Comparison of ENCODE assay signal across 22 mouse cellular contexts in the genomic region with DNA sequence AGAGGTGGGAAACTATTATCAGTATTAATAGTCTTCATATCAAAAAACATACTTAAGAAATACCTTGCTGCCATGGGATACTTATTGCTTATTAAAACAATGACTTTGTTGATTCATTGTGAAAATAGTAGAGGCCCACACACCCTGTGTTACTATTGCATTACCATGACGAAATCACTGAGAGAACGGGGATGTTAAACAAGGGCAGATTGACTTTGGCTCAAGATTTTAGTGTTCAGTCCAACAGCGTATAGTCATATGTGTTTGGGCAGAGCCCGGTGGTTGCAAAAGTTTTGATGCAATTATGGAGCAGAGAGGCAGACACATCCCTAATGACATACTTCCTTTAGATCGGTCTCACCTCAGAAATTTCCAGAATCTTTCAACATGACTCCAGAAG.
DNase-seq lines count a peak whose midpoint lies in the region; ATAC-seq and TF ChIP-seq lines count a peak whose summit lies in the region.
"Had no signal": no experiment of that assay in that cellular context is flagged by ENCODE, and none has a peak within 500 bp of the region (broad histone marks: within the 10 kb centered on the region; RNA-seq: fewer than 3 reads in every experiment).

No protein-coding gene starts in this region.

- H3K4me1 ChIP-seq in lung, postnatal 0 days (ENCODE audit: insufficient read depth, low read depth, low read length) = no peaks in the 10 kb centered on the region
- H3K4me1 ChIP-seq: forebrain, embryonic 12.5 days; forebrain, embryonic 15.5 days; hindbrain, embryonic 13.5 days; intestine, embryonic 15.5 days had no signal

- no peaks in the 10 kb centered on the region for H3K27me3 ChIP-seq in lung, postnatal 0 days (replicated peaks; ENCODE audit: insufficient read depth, low read length)
- H3K27me3 ChIP-seq: CH12.LX; forebrain, embryonic 12.5 days; forebrain, embryonic 15.5 days; hindbrain, embryonic 13.5 days; intestine, embryonic 15.5 days had no signal

- no peak overlapping the region for H3K9ac ChIP-seq in lung, postnatal 0 days (replicated peaks; ENCODE audit: low read depth)
- H3K9ac ChIP-seq: forebrain, embryonic 12.5 days; forebrain, embryonic 15.5 days; hindbrain, embryonic 13.5 days; intestine, embryonic 15.5 days had no signal

- no peak overlapping the region for H3K27ac ChIP-seq in lung, postnatal 0 days (ENCODE audit: low read length)
- H3K27ac ChIP-seq: forebrain, embryonic 12.5 days; forebrain, embryonic 15.5 days; hindbrain, embryonic 13.5 days; intestine, embryonic 15.5 days had no signal

- 64% methylated on average over 5 of the region's 5 CpGs for WGBS in lung, postnatal 0 days

- no peak overlapping the region for H3K4me2 ChIP-seq in lung, postnatal 0 days (replicated peaks; ENCODE audit: low read depth, low read length)
- H3K4me2 ChIP-seq: forebrain, embryonic 12.5 days; forebrain, embryonic 15.5 days; heart, embryonic 11.5 days; hindbrain, embryonic 13.5 days; intestine, embryonic 15.5 days had no signal

- no peak overlapping the region for H3K4me3 ChIP-seq in lung, postnatal 0 days (ENCODE audit: low read depth, low read length)
- H3K4me3 ChIP-seq: forebrain, embryonic 12.5 days; forebrain, embryonic 15.5 days; hindbrain, embryonic 13.5 days; intestine, embryonic 15.5 days had no signal

- TF ChIP-seq CTCF in lung, postnatal 0 days (IDR thresholded peaks at IDR 0.05) = no peak

- H3K9me3 ChIP-seq in lung, postnatal 0 days (ENCODE audit: low read length) = no peaks in the 10 kb centered on the region
- H3K9me3 ChIP-seq: forebrain, embryonic 12.5 days; forebrain, embryonic 15.5 days; hindbrain, embryonic 13.5 days; intestine, embryonic 15.5 days had no signal

- peak; percentile 37 for DNase-seq in lung, postnatal 0 days (ENCODE audit: low spot score)
- DNase-seq in lung, postnatal 25 days (ENCODE audit: low spot score) = no peak
- DNase-seq in NIH3T3 (ENCODE audit: low read depth) = peak; percentile 67
- DNase-seq in fibroblast of lung, adult 2 months (ENCODE audit: low read depth) = peak; percentile 55
- DNase-seq in spleen, postnatal 4 days (ENCODE audit: low spot score in 2 of 2) = no peak
- no peak for DNase-seq in gastrocnemius, postnatal 25 days
- DNase-seq: adrenal gland, postnatal 10 days; adrenal gland, postnatal 36 days; B cell, adult 2 months; cerebellum, adult 18-20 months; cerebellum, adult 9-10 months; cerebellum, postnatal 14 days; gastrocnemius, postnatal 36 days; heart, adult 11 months had no signal

- 0 out of 2 replicates have a peak, but pooled peaks have one; percentile 17 for ATAC-seq in lung, postnatal 0 days
- ATAC-seq: forebrain, embryonic 15.5 days; hindbrain, embryonic 16.5 days; intestine, embryonic 15.5 days had no signal

- no peaks in the 10 kb centered on the region for H3K36me3 ChIP-seq in lung, postnatal 0 days (ENCODE audit: insufficient read depth, low read length)
- H3K36me3 ChIP-seq: forebrain, embryonic 12.5 days; forebrain, embryonic 15.5 days; G1E; hindbrain, embryonic 13.5 days; intestine, embryonic 15.5 days had no signal

- no peak for TF ChIP-seq EP300 in lung, postnatal 0 days (IDR thresholded peaks at IDR 0.05)

Comparison
In these comparisons a context has a peak if more than half of its experiments do, and no peak if none do; other contexts are left out.
1. DNase-seq: peak in lung, postnatal 0 days (single experiment), NIH3T3 (single experiment) and fibroblast of lung, adult 2 months (single experiment); none in lung, postnatal 25 days (single experiment), spleen, postnatal 4 days (0 of 2) and gastrocnemius, postnatal 25 days (single experiment).